Mouse (Mus musculus) ES-Bruce4 (cell line): ENCODE results near the gene Ptprk.

Source experiments
- CTCF ChIP-seq: IDR thresholded peaks from one replicate; pipeline ENCODE4 v1.8.1; 2011; ENCODE audit warnings: low read depth, low read length
- EP300 ChIP-seq: IDR thresholded peaks from 2 replicates; pipeline ENCODE4 v1.6.1; 2011; ENCODE audit warnings: low read depth, low read length; ENCODE audit not compliant: insufficient read depth
- POLR2A ChIP-seq: IDR thresholded peaks from one replicate; pipeline ENCODE4 v1.8.1; 2011; ENCODE audit warnings: low read length; ENCODE audit not compliant: insufficient read depth

GRCm38 (mm10) chr10:28232273-28233167, 157.9 kb downstream of the Ptprk start:
- TF ChIP-seq CTCF: no peak
- no peak for TF ChIP-seq POLR2A
- no peak for TF ChIP-seq EP300
